In the genomic region with DNA sequence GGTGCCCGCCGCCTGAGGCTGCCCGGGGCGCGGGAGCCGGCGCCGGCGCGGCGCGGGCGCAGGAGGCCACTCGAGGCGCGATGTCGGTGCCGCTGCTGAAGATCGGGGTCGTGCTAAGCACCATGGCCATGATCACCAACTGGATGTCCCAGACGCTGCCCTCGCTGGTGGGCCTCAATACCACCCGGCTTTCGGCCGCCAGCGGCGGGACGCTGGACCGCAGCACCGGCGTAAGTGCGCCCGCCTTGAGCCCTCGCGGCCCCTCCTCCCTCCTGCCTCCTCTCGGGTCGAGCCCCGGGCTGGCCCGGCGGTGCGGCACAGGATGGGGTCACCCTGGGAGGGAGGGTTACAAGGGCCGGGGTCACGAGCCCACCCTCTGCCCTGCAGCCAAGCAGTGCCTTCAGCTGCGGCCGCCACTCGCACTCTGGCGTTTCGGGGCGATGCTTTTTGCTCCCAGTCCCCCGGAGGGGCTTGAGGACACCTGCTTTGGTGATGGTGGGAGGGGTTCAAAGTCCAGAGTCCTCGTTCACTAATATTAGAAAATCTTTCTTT, we compare ENCODE assay signal across 8 mouse cellular contexts. TPM values are rescaled to one million over a fixed set of nuclear protein-coding genes. Genes with fewer than 3 reads are reported as not detected.
DNase-seq lines count a peak whose midpoint lies in the region; ATAC-seq and TF ChIP-seq lines count a peak whose summit lies in the region.

No protein-coding gene starts in this region.

- intact Hi-C loops in gastrocnemius, adult 2 months (cut with DNase I), result loop anchor here (5.0 kb wide), 1 partner anchor 36 kb away; no protein-coding TSS in a partner anchor

- ATAC-seq in forebrain, embryonic 12.5 days (ENCODE audit: low FRiP score), result 0 out of 2 replicates have a peak, but pooled peaks have one; percentile 22
- peak; percentile 15; the same call in 1 of the 2 replicates for ATAC-seq in hindbrain, postnatal 0 days

- H3K9ac ChIP-seq in forebrain, embryonic 12.5 days, result peak overlapping the region; percentile 71
- H3K9ac ChIP-seq in hindbrain, postnatal 0 days (replicated peaks; ENCODE audit: low read length), result peak overlapping the region; percentile 86

- DNase-seq in gastrocnemius, adult 2 months, result peak; percentile 46
- DNase-seq in gastrocnemius, adult 8-10 months (ENCODE audit: low spot score in 2 of 2), result no peak
- DNase-seq in adrenal gland, postnatal 36 days, result peak; percentile 39 to 40
- peak; percentile 40 for DNase-seq in hindbrain, postnatal 0 days (ENCODE audit: low spot score)
- peak; percentile 33 to 34 for DNase-seq in lung, postnatal 4 days
- no peak for DNase-seq in right cerebral cortex, postnatal 36 days (ENCODE audit: low spot score in 2 of 2)
- no peak for DNase-seq in c-Kit-positive CD71-positive TER-119-positive erythroid progenitor cells, embryonic 14.5 days (ENCODE audit: low spot score)

- TF ChIP-seq CTCF in gastrocnemius, adult 2 months (IDR thresholded peaks at IDR 0.05), result no peak
- TF ChIP-seq CTCF in hindbrain, postnatal 0 days (IDR thresholded peaks at IDR 0.05; ENCODE audit: low read depth), result no peak

- H3K27ac ChIP-seq in gastrocnemius, adult 2 months, result peak overlapping the region; percentile 74
- no peak overlapping the region for H3K27ac ChIP-seq in forebrain, embryonic 12.5 days
- H3K27ac ChIP-seq in hindbrain, postnatal 0 days, result peak overlapping the region; percentile 67

- H3K36me3 ChIP-seq in forebrain, embryonic 12.5 days (replicated peaks), result no peaks in the 10 kb centered on the region
- H3K36me3 ChIP-seq in hindbrain, postnatal 0 days (ENCODE audit: insufficient read depth, low read length), result no peaks in the 10 kb centered on the region

- H3K4me2 ChIP-seq in forebrain, embryonic 12.5 days, result peak overlapping the region; percentile 97
- peak overlapping the region; percentile 95 for H3K4me2 ChIP-seq in hindbrain, postnatal 0 days (ENCODE audit: low read depth, low read length)

- H3K27me3 ChIP-seq in forebrain, embryonic 12.5 days, result peaks cover 37% of the 10 kb centered on the region
- H3K27me3 ChIP-seq in hindbrain, postnatal 0 days (ENCODE audit: insufficient read depth, low read length), result no peaks in the 10 kb centered on the region

- no peaks in the 10 kb centered on the region for H3K9me3 ChIP-seq in forebrain, embryonic 12.5 days
- no peaks in the 10 kb centered on the region for H3K9me3 ChIP-seq in hindbrain, postnatal 0 days (ENCODE audit: low read length)

- under 1% methylated on average over 47 of the region's 51 CpGs for WGBS in forebrain, embryonic 12.5 days
- 0% methylated on average over 33 of the region's 51 CpGs for WGBS in hindbrain, postnatal 0 days

- peaks cover 42% of the 10 kb centered on the region for H3K4me1 ChIP-seq in forebrain, embryonic 12.5 days
- no peaks in the 10 kb centered on the region; the same call in 1 of the 2 replicates for H3K4me1 ChIP-seq in hindbrain, postnatal 0 days (ENCODE audit: insufficient read depth, low read length)

- peak overlapping the region; percentile 86 for H3K4me3 ChIP-seq in gastrocnemius, adult 2 months
- H3K4me3 ChIP-seq in forebrain, embryonic 12.5 days (replicated peaks), result peak overlapping the region; percentile 60
- H3K4me3 ChIP-seq in hindbrain, postnatal 0 days (ENCODE audit: low read length), result peak overlapping the region; percentile 62

RNA-seq across cellular contexts. Expression of gene Olfm1, which starts 13.2 kb away (rescaled TPM):
- 10 to 100 TPM in 1 of 2 experiments, 1 to 10 TPM in 1; 6.8 to 13.7 TPM for total RNA-seq in gastrocnemius, adult 2 months (2021)
- 1 to 10 TPM; 3.5 to 8.5 (median 5.3) TPM for total RNA-seq in gastrocnemius, adult 8-10 months (2022)
- total RNA-seq in adrenal gland, postnatal 36 days (2021), result 10 to 100 TPM; 34.4 to 40.5 TPM
- polyA plus RNA-seq in forebrain, embryonic 12.5 days (2016; fragmentation: Nextera tagmentation; extraction: Ambion mirVana), result 79.8 and 81.5 TPM in 2 replicates
- 460 and 484 TPM in 2 replicates for total RNA-seq in hindbrain, postnatal 0 days (2014; rRNA removed)
- polyA plus RNA-seq in hindbrain, postnatal 0 days (2015; fragmentation: Nextera tagmentation; extraction: Ambion mirVana), result 346 and 367 TPM in 2 replicates

Comparison
In these comparisons a context has a peak if more than half of its experiments do, and no peak if none do; other contexts are left out.
1. DNase-seq: peak in gastrocnemius, adult 2 months (single experiment), adrenal gland, postnatal 36 days (2 of 2), hindbrain, postnatal 0 days (single experiment) and lung, postnatal 4 days (2 of 2); none in gastrocnemius, adult 8-10 months (0 of 2), right cerebral cortex, postnatal 36 days (0 of 2) and c-Kit-positive CD71-positive TER-119-positive erythroid progenitor cells, embryonic 14.5 days (single experiment).
2. RNA of gene Olfm1, which starts 13.2 kb away (total RNA-seq): 460 to 484 TPM in hindbrain, postnatal 0 days; 34.4 to 40.5 TPM in adrenal gland, postnatal 36 days, 6.8 to 13.7 TPM in gastrocnemius, adult 2 months and 3.5 to 8.5 TPM in gastrocnemius, adult 8-10 months; every median in the first group is over 10 times any median in the second.
3. Peak in every context shown above with its lines, with median percentiles within 50 percentile points of each other: H3K4me3 ChIP-seq.